Mouse (Mus musculus): ENCODE measurements at regions not wholly inside any gene's neighbourhood (a gene's known extent, or its start where the extent isn't known, plus 50 kb on each side); places are given as distances from the start of the nearest gene placed in this dataset.

- DNase-seq (ENCODE audit: low spot score, missing footprints) (no peak), ATAC-seq (ENCODE audit: low FRiP score) (no peak)
- Histone ChIP-seq H3K9me3 (ENCODE audit: control insufficient read depth, low read length) (no peaks in the 10 kb centered on the region), H3K9ac (ENCODE audit: low read length) (no peak overlapping the region), H3K4me3 (ENCODE audit: low read depth, low read length) (no peak overlapping the region), H3K4me1 (ENCODE audit: control insufficient read depth, insufficient read depth, low read length) (no peaks in the 10 kb centered on the region), H3K4me2 (no peak overlapping the region), H3K27me3 (ENCODE audit: control insufficient read depth, insufficient read depth, low read length) (no peaks in the 10 kb centered on the region), H3K36me3 (ENCODE audit: control insufficient read depth, insufficient read depth, low read length) (no peaks in the 10 kb centered on the region), H3K27ac (ENCODE audit: low read depth, low read length) (no peak overlapping the region)
- WGBS: 82% methylated on average over 8 of the region's 8 CpGs
These were observed 98.4 kb upstream of the Cpne4 start for GRCm38 (mm10) chr9:104448577-104449165.

- H3K36me3 ChIP-seq (ENCODE audit: control insufficient read depth, insufficient read depth, low read length): no peaks in the 10 kb centered on the region
- no peak for ATAC-seq (ENCODE audit: low FRiP score)
- 56% methylated on average over 5 of the region's 5 CpGs for WGBS
These were observed 102.2 kb upstream of the Cpne4 start for GRCm38 (mm10) chr9:104444906-104445305.

GRCm38 (mm10) chr9:104443236-104443635 lies 103.8 kb upstream of the Cpne4 start:
- 80% methylated on average over 7 of the region's 7 CpGs for WGBS
- no peak for DNase-seq (ENCODE audit: low spot score, missing footprints)
- H3K36me3 ChIP-seq (ENCODE audit: control insufficient read depth, insufficient read depth, low read length): no peaks in the 10 kb centered on the region

More at GRCm38 (mm10) chr9:104444906-104445305, 102.2 kb upstream of the Cpne4 start:
- Histone ChIP-seq H3K4me3 (ENCODE audit: low read depth, low read length) (no peak overlapping the region), H3K27ac (ENCODE audit: low read depth, low read length) (no peak overlapping the region), H3K4me1 (ENCODE audit: control insufficient read depth, insufficient read depth, low read length) (no peaks in the 10 kb centered on the region), H3K4me2 (no peak overlapping the region), H3K9ac (ENCODE audit: low read length) (no peak overlapping the region), H3K9me3 (ENCODE audit: control insufficient read depth, low read length) (no peaks in the 10 kb centered on the region), H3K27me3 (ENCODE audit: control insufficient read depth, insufficient read depth, low read length) (no peaks in the 10 kb centered on the region)
- DNase-seq (ENCODE audit: low spot score, missing footprints): peak; percentile 92

GRCm38 (mm10) chr9:104413021-104413420 lies 75.5 kb upstream of the Acpp start:
- H3K4me3 ChIP-seq (ENCODE audit: low read depth, low read length): no peak overlapping the region
- H3K27ac ChIP-seq (ENCODE audit: low read depth, low read length): no peak overlapping the region
- no peak for ATAC-seq (ENCODE audit: low FRiP score)
- H3K27me3 ChIP-seq (ENCODE audit: control insufficient read depth, insufficient read depth, low read length): peaks cover 3% of the 10 kb centered on the region; the same call in 1 of the 2 replicates
- no peak overlapping the region for H3K4me2 ChIP-seq
- WGBS: 59% methylated on average over 5 of the region's 5 CpGs
- no peak overlapping the region for H3K9ac ChIP-seq (ENCODE audit: low read length)
- no peaks in the 10 kb centered on the region; the same call in 1 of the 2 replicates for H3K4me1 ChIP-seq (ENCODE audit: control insufficient read depth, insufficient read depth, low read length)
- no peak for DNase-seq (ENCODE audit: low spot score, missing footprints)
- H3K9me3 ChIP-seq (ENCODE audit: control insufficient read depth, low read length): no peaks in the 10 kb centered on the region
- no peaks in the 10 kb centered on the region for H3K36me3 ChIP-seq (ENCODE audit: control insufficient read depth, insufficient read depth, low read length)

More at GRCm38 (mm10) chr9:104443236-104443635, 103.8 kb upstream of the Cpne4 start:
- Histone ChIP-seq H3K4me2 (no peak overlapping the region), H3K9ac (ENCODE audit: low read length) (no peak overlapping the region), H3K9me3 (ENCODE audit: control insufficient read depth, low read length) (no peaks in the 10 kb centered on the region), H3K27ac (ENCODE audit: low read depth, low read length) (no peak overlapping the region), H3K4me1 (ENCODE audit: control insufficient read depth, insufficient read depth, low read length) (no peaks in the 10 kb centered on the region), H3K4me3 (ENCODE audit: low read depth, low read length) (no peak overlapping the region), H3K27me3 (ENCODE audit: control insufficient read depth, insufficient read depth, low read length) (no peaks in the 10 kb centered on the region)
- ATAC-seq (ENCODE audit: low FRiP score): no peak

DNA sequence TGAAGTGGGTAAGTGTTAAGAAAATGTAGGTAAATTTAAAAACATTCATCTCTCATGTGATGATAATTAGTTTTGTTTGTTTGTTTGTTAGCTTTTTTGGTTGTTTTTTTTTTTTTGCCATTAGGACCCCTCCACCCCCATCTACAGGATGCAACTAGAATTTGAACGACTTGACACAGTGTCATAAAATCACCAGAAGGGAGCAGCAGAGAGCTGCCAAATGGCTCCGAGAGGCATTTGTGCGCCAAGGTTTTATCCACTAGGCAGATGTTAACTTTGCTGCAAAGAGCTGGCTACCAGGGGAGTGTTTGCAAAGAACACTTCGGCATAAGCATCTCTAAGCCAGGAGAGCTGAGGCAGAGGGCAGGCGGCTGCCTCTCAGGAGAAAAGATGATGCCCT lies 72.7 kb upstream of the Acpp start:
- no peak overlapping the region for H3K9ac ChIP-seq (ENCODE audit: low read length)
- no peak; the same call in 1 of the 2 replicates for ATAC-seq (ENCODE audit: low FRiP score)
- H3K9me3 ChIP-seq (ENCODE audit: control insufficient read depth, low read length): no peaks in the 10 kb centered on the region
- H3K27ac ChIP-seq (ENCODE audit: low read depth, low read length): no peak overlapping the region
- H3K4me3 ChIP-seq (ENCODE audit: low read depth, low read length): no peak overlapping the region
- WGBS: 5% methylated on average over 5 of the region's 5 CpGs
- 0 out of 2 replicates have a peak overlapping the region, but pooled peaks have one; percentile 17 for H3K4me2 ChIP-seq
- DNase-seq (ENCODE audit: low spot score, missing footprints): peak; percentile 96
- no peaks in the 10 kb centered on the region; the same call in 1 of the 2 replicates for H3K4me1 ChIP-seq (ENCODE audit: control insufficient read depth, insufficient read depth, low read length)
- H3K36me3 ChIP-seq (ENCODE audit: control insufficient read depth, insufficient read depth, low read length): no peaks in the 10 kb centered on the region
- H3K27me3 ChIP-seq (ENCODE audit: control insufficient read depth, insufficient read depth, low read length): peaks cover 3% of the 10 kb centered on the region; the same call in 1 of the 2 replicates

- Histone ChIP-seq H3K36me3 (ENCODE audit: control insufficient read depth, insufficient read depth, low read length) (no peaks in the 10 kb centered on the region), H3K27ac (ENCODE audit: low read depth, low read length) (no peak overlapping the region), H3K4me3 (ENCODE audit: low read depth, low read length) (peak overlapping the region; percentile 33), H3K9ac (ENCODE audit: low read length) (no peak overlapping the region; the same call in 1 of the 2 replicates), H3K9me3 (ENCODE audit: control insufficient read depth, low read length) (no peaks in the 10 kb centered on the region), H3K4me2 (peak overlapping the region; percentile 60), H3K4me1 (ENCODE audit: control insufficient read depth, insufficient read depth, low read length) (no peaks in the 10 kb centered on the region; the same call in 1 of the 2 replicates), H3K27me3 (ENCODE audit: control insufficient read depth, insufficient read depth, low read length) (peaks cover 3% of the 10 kb centered on the region; the same call in 1 of the 2 replicates)
- 18% methylated on average over 12 of the region's 12 CpGs for WGBS
- DNase-seq (ENCODE audit: low spot score, missing footprints) (peak; percentile 84), ATAC-seq (ENCODE audit: low FRiP score) (no peak)
These were observed 71.8 kb upstream of the Acpp start for GRCm38 (mm10) chr9:104409381-104409780.

DNA sequence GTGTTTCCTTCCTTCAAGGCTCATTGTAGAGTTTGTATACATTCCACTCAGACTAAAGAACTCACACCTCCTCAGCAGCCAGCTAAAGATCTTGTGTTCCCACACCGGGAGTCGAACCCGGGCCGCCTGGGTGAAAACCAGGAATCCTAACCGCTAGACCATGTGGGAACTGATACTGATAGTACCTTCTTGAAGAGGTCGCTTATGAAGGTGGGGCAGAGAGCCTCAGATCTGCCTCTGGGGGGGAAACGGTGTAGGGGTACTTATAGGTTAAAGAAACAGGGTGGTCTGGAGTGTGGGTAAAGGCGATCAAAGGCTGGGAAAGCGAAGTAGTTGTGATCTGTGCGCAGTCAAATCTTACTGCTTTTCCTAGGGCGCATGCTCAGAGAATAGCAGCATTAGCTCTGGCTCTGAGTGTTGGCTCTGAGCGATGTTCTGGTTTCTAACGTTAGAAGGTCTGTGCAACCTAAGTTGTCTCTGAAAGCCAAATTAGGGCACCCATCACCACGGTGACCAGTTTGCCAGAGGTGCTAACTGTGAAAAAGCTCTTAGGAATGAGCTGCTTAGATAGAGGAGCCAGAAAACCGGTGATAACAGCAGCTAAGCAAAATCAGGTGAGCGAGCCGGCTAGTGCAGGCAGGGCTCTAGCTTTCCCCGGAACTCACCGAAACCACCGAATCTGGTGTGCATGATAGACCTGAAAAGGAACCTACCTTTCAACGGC lies 71.2 kb upstream of the Acpp start:
- H3K27me3 ChIP-seq (ENCODE audit: control insufficient read depth, insufficient read depth, low read length): peaks cover 3% of the 10 kb centered on the region; the same call in 1 of the 2 replicates
- H3K9ac ChIP-seq (ENCODE audit: low read length): peak overlapping the region; percentile 20; the same call in 1 of the 2 replicates
- WGBS: 17% methylated on average over 21 of the region's 21 CpGs
- no peaks in the 10 kb centered on the region for H3K9me3 ChIP-seq (ENCODE audit: control insufficient read depth, low read length)
- no peak overlapping the region for H3K27ac ChIP-seq (ENCODE audit: low read depth, low read length)
- peak; percentile 61 for ATAC-seq (ENCODE audit: low FRiP score)
- no peaks in the 10 kb centered on the region; the same call in 1 of the 2 replicates for H3K4me1 ChIP-seq (ENCODE audit: control insufficient read depth, insufficient read depth, low read length)
- peak; percentile 94 for DNase-seq (ENCODE audit: low spot score, missing footprints)
- H3K4me2 ChIP-seq: peak overlapping the region; percentile 60
- no peaks in the 10 kb centered on the region for H3K36me3 ChIP-seq (ENCODE audit: control insufficient read depth, insufficient read depth, low read length)
- peak overlapping the region; percentile 33 for H3K4me3 ChIP-seq (ENCODE audit: low read depth, low read length)

DNA sequence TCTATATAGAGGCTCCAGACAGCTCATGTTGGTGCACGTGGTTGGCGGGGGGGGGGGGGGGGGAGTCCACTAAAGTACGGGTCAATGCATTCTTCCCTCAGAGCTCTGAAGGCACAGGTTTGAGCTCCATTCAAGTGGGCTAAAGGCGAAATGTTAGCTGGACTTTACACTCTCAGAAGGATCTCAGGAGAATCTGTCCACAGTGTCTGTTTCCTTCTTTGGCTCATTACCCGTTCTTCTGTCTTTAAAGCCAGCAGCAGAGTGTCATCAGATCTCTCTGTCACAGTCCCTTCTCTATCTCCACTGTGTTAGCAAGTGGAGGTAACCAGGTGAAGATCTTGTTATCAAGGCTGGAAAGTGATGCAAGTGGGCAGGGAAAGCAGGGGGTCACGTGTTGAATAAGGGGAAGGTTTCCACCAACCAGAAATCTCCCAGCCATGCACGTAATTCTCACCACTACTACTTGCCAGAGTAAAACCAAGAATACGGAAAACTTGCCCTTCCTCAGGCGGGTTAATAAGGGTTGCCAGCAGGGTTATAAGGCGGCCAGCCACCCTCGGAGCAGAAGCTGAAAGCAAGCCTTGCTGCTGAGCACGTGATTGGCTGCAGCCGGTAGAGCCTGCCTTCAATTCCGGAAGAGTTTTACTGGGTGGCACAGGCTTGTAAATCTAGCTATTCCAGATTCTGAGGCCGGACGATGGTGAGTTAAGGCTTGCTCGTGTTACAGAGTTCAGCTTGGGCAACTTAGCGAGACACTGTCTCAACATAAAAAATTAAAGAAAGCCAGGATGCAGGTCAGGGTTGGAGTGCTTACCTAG lies 70.2 kb upstream of the Acpp start:
- peak; percentile 34 for ATAC-seq (ENCODE audit: low FRiP score)
- WGBS: 20% methylated on average over 18 of the region's 18 CpGs

More for the DNA sequence above, 70.2 kb upstream of the Acpp start:
- Histone ChIP-seq H3K4me1 (ENCODE audit: control insufficient read depth, insufficient read depth, low read length) (no peaks in the 10 kb centered on the region; the same call in 1 of the 2 replicates), H3K27me3 (ENCODE audit: control insufficient read depth, insufficient read depth, low read length) (peaks cover 3% of the 10 kb centered on the region; the same call in 1 of the 2 replicates), H3K36me3 (ENCODE audit: control insufficient read depth, insufficient read depth, low read length) (no peaks in the 10 kb centered on the region), H3K4me3 (ENCODE audit: low read depth, low read length) (peak overlapping the region; percentile 13; the same call in 1 of the 2 replicates), H3K27ac (ENCODE audit: low read depth, low read length) (no peak overlapping the region), H3K9me3 (ENCODE audit: control insufficient read depth, low read length) (no peaks in the 10 kb centered on the region), H3K9ac (ENCODE audit: low read length) (peak overlapping the region; percentile 30; the same call in 1 of the 2 replicates), H3K4me2 (peak overlapping the region; percentile 43)
- peak; percentile 86 for DNase-seq (ENCODE audit: low spot score, missing footprints)

Data from midbrain, embryonic 11.5 days (tissue).